In the genomic region with DNA sequence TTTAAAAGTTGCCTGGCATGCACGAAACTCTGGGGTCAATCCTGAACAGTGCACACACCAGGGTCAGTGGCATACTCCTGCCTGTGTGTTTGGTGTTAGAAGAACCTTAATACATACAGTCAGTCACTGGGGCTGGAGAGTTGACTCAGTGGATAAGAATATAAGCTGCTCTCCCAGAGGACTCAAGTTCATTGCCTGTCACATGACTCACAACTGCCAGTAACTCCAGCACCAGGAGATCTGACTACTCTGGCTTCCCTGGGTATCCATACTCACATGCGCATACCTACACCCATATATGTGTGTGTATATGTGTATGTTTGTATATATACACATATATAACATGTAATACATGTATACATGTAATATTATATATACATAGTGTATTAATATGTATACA, we compare ENCODE assay signal across 21 mouse cellular contexts. TPM values are rescaled to one million over a fixed set of nuclear protein-coding genes. Genes with fewer than 3 reads are reported as not detected.
DNase-seq lines count a peak whose midpoint lies in the region; ATAC-seq and TF ChIP-seq lines count a peak whose summit lies in the region.
"Had no signal": no experiment of that assay in that cellular context is flagged by ENCODE, and none has a peak within 500 bp of the region (broad histone marks: within the 10 kb centered on the region; RNA-seq: fewer than 3 reads in every experiment).

No protein-coding gene starts in this region.

- no peak overlapping the region for H3K4me3 ChIP-seq in C2C12 (ENCODE audit: insufficient read depth, poor library complexity, severe bottlenecking)
- no peak overlapping the region for H3K4me3 ChIP-seq in embryonic fibroblast, embryonic 13.5 days (ENCODE audit: insufficient read depth, low read length)
- H3K4me3 ChIP-seq in intestine, postnatal 0 days (ENCODE audit: low read depth, low read length) = no peak overlapping the region
- H3K4me3 ChIP-seq: embryonic facial prominence, embryonic 13.5 days; embryonic facial prominence, embryonic 15.5 days; forebrain, embryonic 13.5 days; forebrain, embryonic 15.5 days had no signal

- no peak for TF ChIP-seq POLR2A in embryonic fibroblast, embryonic 13.5 days (IDR thresholded peaks at IDR 0.05; ENCODE audit: low read depth, low read length)

- 90% methylated on average over 2 of the region's 2 CpGs for WGBS in intestine, postnatal 0 days

- H3K9me3 ChIP-seq in intestine, postnatal 0 days (ENCODE audit: control insufficient read depth) = no peaks in the 10 kb centered on the region
- H3K9me3 ChIP-seq: embryonic facial prominence, embryonic 13.5 days; embryonic facial prominence, embryonic 15.5 days; forebrain, embryonic 13.5 days; forebrain, embryonic 15.5 days had no signal

- no peaks in the 10 kb centered on the region for H3K79me2 ChIP-seq in C2C12 (ENCODE audit: control insufficient read depth, insufficient read depth)

- H3K79me3 ChIP-seq in C2C12 (ENCODE audit: low read depth) = no peaks in the 10 kb centered on the region

- ATAC-seq in intestine, postnatal 0 days = no peak
- ATAC-seq: activated CD4-positive, CD25-positive, alpha-beta regulatory T cell, adult 4 months; forebrain, embryonic 13.5 days; forebrain, embryonic 15.5 days; forebrain, postnatal 0 days; Patski had no signal

- peaks cover 12% of the 10 kb centered on the region for H3K4me1 ChIP-seq in embryonic fibroblast, embryonic 13.5 days (ENCODE audit: control insufficient read depth, insufficient read depth, low read length)
- H3K4me1 ChIP-seq in intestine, postnatal 0 days (replicated peaks; ENCODE audit: control insufficient read depth, insufficient read depth, low read length) = no peaks in the 10 kb centered on the region

- H3K4me2 ChIP-seq in intestine, postnatal 0 days (replicated peaks; ENCODE audit: low read depth) = no peak overlapping the region
- H3K4me2 ChIP-seq: embryonic facial prominence, embryonic 13.5 days; embryonic facial prominence, embryonic 15.5 days; forebrain, embryonic 13.5 days; forebrain, embryonic 15.5 days had no signal

- no peak for TF ChIP-seq CTCF in C2C12 (IDR thresholded peaks at IDR 0.05; ENCODE audit: control insufficient read depth, insufficient read depth, insufficient read length)
- no peak for TF ChIP-seq CTCF in embryonic fibroblast, embryonic 13.5 days (IDR thresholded peaks at IDR 0.05; ENCODE audit: borderline replicate concordance, insufficient read depth, low read length)
- no peak for TF ChIP-seq CTCF in intestine, postnatal 0 days (IDR thresholded peaks at IDR 0.05; ENCODE audit: low read depth)

- H3K36me3 ChIP-seq in C2C12 (ENCODE audit: control insufficient read depth, insufficient read depth) = peaks cover 60% of the 10 kb centered on the region
- H3K36me3 ChIP-seq in intestine, postnatal 0 days (ENCODE audit: control insufficient read depth, insufficient read depth) = peaks cover 5% of the 10 kb centered on the region; the same call in 1 of the 2 replicates

- no peak overlapping the region for H3ac ChIP-seq in C2C12 (ENCODE audit: control insufficient read depth, insufficient read length, low read depth)

- no peaks in the 10 kb centered on the region for H3K27me3 ChIP-seq in C2C12 (ENCODE audit: control insufficient read depth, insufficient read depth, insufficient read length)
- H3K27me3 ChIP-seq in intestine, postnatal 0 days (replicated peaks; ENCODE audit: control insufficient read depth, insufficient read depth, low read length) = no peaks in the 10 kb centered on the region
- H3K27me3 ChIP-seq: embryonic facial prominence, embryonic 13.5 days; embryonic facial prominence, embryonic 15.5 days; forebrain, embryonic 13.5 days; forebrain, embryonic 15.5 days; Patski had no signal

- peak overlapping the region; percentile 50; the same call in 1 of the 2 replicates for H3K27ac ChIP-seq in embryonic fibroblast, embryonic 13.5 days (ENCODE audit: insufficient read depth, low read length)
- no peak overlapping the region for H3K27ac ChIP-seq in intestine, postnatal 0 days (ENCODE audit: low read depth, low read length)
- H3K27ac ChIP-seq: embryonic facial prominence, embryonic 13.5 days; embryonic facial prominence, embryonic 15.5 days; forebrain, embryonic 13.5 days; forebrain, embryonic 15.5 days had no signal

- no peak overlapping the region for H3K9ac ChIP-seq in intestine, postnatal 0 days (ENCODE audit: low read depth, low read length)
- H3K9ac ChIP-seq: embryonic facial prominence, embryonic 13.5 days; embryonic facial prominence, embryonic 15.5 days; forebrain, embryonic 13.5 days; forebrain, embryonic 15.5 days; forebrain, postnatal 0 days had no signal

- DNase-seq in 3T3-L1 (ENCODE audit: low read depth, low spot score) (peak; percentile 84), adipocyte (ENCODE audit: low spot score) (no peak)
- DNase-seq: adrenal gland, adult 2 months; adrenal gland, postnatal 10 days; adrenal gland, postnatal 25 days; B cell, adult 2 months; cerebellum, adult 11 months; cerebellum, adult 2 months; cerebellum, adult 9-11 months; cerebellum, postnatal 36 days; embryo, embryonic 11 days; forebrain, postnatal 0 days had no signal

TF ChIP-seq in C2C12, 6 proteins besides CTCF, POLR2A, EP300 and RAD21:
- TF ChIP-seq USF1 (IDR thresholded peaks at IDR 0.05; ENCODE audit: low read depth) = peak; percentile 72
- no peak for TF ChIP-seq MYOG (IDR thresholded peaks at IDR 0.05; ENCODE audit: control insufficient read depth, extremely low read depth, insufficient read length)
- no peak for TF ChIP-seq CEBPB (IDR thresholded peaks at IDR 0.05; ENCODE audit: low read depth)
- no peak for TF ChIP-seq MAX (IDR thresholded peaks at IDR 0.05)
- TF ChIP-seq FOSL1 (IDR thresholded peaks at IDR 0.05; ENCODE audit: insufficient read depth, low read length, poor library complexity, severe bottlenecking) = no peak
- no peak for TF ChIP-seq MYOD1 (IDR thresholded peaks at IDR 0.05; ENCODE audit: control insufficient read depth, insufficient read length, low read depth)
TF ChIP-seq in C2C12: peak in this region for 1.

RNA-seq across cellular contexts. Expression of gene Ddx19a, which starts 34.5 kb away (rescaled TPM):
- polyA plus RNA-seq in C2C12 (2012; fragmentation: generic; extraction: Trizol) = 44.0 TPM
- 46.0 and 46.8 TPM in 2 replicates for polyA plus RNA-seq in embryonic fibroblast, embryonic 13.5 days (2011; ENCODE audit: insufficient read length, low read depth, missing spikeins)
- polyA plus RNA-seq in intestine, postnatal 0 days (2015; fragmentation: Nextera tagmentation; extraction: Ambion mirVana) = 8.0 and 8.9 TPM in 2 replicates

RNA-seq across cellular contexts. Expression of gene St3gal2, which starts 43.3 kb away (rescaled TPM):
- polyA plus RNA-seq in C2C12 (2012; fragmentation: generic; extraction: Trizol) = 23.3 TPM
- 55.7 and 63.3 TPM in 2 replicates for polyA plus RNA-seq in embryonic fibroblast, embryonic 13.5 days (2011; ENCODE audit: insufficient read length, low read depth, missing spikeins)
- polyA plus RNA-seq in intestine, postnatal 0 days (2015; fragmentation: Nextera tagmentation; extraction: Ambion mirVana) = 4.9 and 5.1 TPM in 2 replicates
